In the genomic region with DNA sequence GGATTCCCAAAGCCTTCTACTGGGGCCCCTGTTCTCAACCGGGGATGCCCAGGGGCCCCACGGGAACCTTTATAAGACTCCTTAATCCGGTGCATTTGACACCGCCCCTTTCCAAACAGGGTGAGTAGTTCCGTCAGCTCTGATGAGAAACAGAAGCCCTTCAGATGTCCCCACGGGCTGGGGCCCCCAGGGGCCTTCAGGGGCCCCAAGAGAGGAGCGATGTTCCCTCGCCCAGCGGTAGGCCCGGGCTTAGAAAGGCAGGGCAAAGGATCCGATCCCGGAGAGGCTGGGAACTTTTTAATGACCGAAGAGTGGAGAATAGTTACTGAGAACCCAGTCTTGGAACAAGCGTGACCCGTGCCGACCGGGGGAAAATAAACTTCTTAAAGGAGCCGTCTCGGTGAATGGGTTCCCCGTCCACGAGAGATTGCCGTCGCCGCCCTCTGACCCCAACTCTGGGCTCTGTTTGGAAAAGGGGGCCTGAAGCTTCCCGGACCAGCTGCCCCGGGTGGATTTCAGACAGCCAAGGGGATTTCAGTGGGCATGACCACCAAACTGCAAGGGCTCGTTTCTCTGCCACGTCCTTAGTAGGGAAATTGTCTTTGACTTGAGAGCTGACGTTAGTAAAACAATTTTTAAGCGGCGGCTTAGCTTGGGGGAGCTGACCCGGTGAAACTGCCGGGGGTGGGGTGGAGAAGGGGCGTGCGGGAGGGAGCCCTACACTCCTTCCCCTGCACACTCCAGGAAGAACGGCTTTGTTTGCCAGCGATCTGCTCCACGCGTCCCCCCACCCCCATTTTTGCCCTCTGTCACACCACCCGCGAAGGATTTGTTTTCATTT, we compare ENCODE assay signal across 8 mouse cellular contexts. TPM values are rescaled to one million over a fixed set of nuclear protein-coding genes. Genes with fewer than 3 reads are reported as not detected.
A peak's percentile ranks its signal among the peaks of the same experiment; 100 is the strongest.
DNase-seq lines count a peak whose midpoint lies in the region; ATAC-seq lines count a peak whose summit lies in the region.

No protein-coding gene starts in this region.

- peaks cover 30% of the 10 kb centered on the region for H3K27me3 ChIP-seq in heart, embryonic 14.5 days (ENCODE audit: control insufficient read depth, insufficient read depth, low read length)
- peaks cover 42% of the 10 kb centered on the region for H3K27me3 ChIP-seq in kidney, embryonic 16.5 days (ENCODE audit: insufficient read depth, low read length)
- H3K27me3 ChIP-seq in midbrain, embryonic 15.5 days (replicated peaks): peaks cover 28% of the 10 kb centered on the region

- peak overlapping the region; percentile 87 for H3K4me2 ChIP-seq in heart, embryonic 14.5 days (ENCODE audit: low read length)
- peak overlapping the region; percentile 98 for H3K4me2 ChIP-seq in kidney, embryonic 16.5 days (replicated peaks; ENCODE audit: low read depth, low read length)
- peak overlapping the region; percentile 95 for H3K4me2 ChIP-seq in midbrain, embryonic 15.5 days

- H3K4me1 ChIP-seq in heart, embryonic 14.5 days (ENCODE audit: control insufficient read depth in 2 of 2, insufficient read depth in 2 of 2, low read length in 2 of 2): peaks cover 15 to 45% of the 10 kb centered on the region in 2 experiments; a peak in 3 of 4 replicates
- peaks cover 53% of the 10 kb centered on the region for H3K4me1 ChIP-seq in kidney, embryonic 16.5 days (ENCODE audit: insufficient read depth, low read length)
- H3K4me1 ChIP-seq in midbrain, embryonic 15.5 days: peaks cover 47% of the 10 kb centered on the region

- DNase-seq in cerebellum, adult 11 months: peak; percentile 20
- no peak for DNase-seq in cerebellum, postnatal 36 days
- DNase-seq in adrenal gland, postnatal 14 days: peak; percentile 39
- DNase-seq in thymus, postnatal 4 days: peak; percentile 42
- DNase-seq in Muller cell, postnatal 12 days (ENCODE audit: inconsistent ontology term): no peak

- no peak for ATAC-seq in heart, embryonic 14.5 days (ENCODE audit: insufficient number of reproducible peaks, insufficient read depth, low FRiP score, low read depth)
- ATAC-seq in kidney, embryonic 16.5 days (ENCODE audit: low FRiP score, low TSS enrichment): no peak
- no peak for ATAC-seq in midbrain, embryonic 15.5 days (replicated peaks)

- H3K27ac ChIP-seq in heart, embryonic 14.5 days (replicated peaks in 1 of 2; ENCODE audit: control insufficient read depth in 1 of 2, insufficient read depth in 1 of 2, low read depth in 2 of 2, low read length in 2 of 2): no peak overlapping the region
- no peak overlapping the region for H3K27ac ChIP-seq in kidney, embryonic 16.5 days (ENCODE audit: low read length)
- H3K27ac ChIP-seq in midbrain, embryonic 15.5 days: no peak overlapping the region

- peak overlapping the region in 1 of 2 experiments; percentile 53; a peak in 2 of 4 replicates for H3K4me3 ChIP-seq in heart, embryonic 14.5 days (ENCODE audit: control insufficient read depth in 1 of 2, insufficient read depth in 1 of 2, low read depth in 1 of 2, low read length in 2 of 2)
- peak overlapping the region; percentile 60 for H3K4me3 ChIP-seq in kidney, embryonic 16.5 days (ENCODE audit: low read length)
- H3K4me3 ChIP-seq in midbrain, embryonic 15.5 days: peak overlapping the region; percentile 47

- no peaks in the 10 kb centered on the region for H3K36me3 ChIP-seq in heart, embryonic 14.5 days (ENCODE audit: control insufficient read depth, insufficient read depth, low read length)
- no peaks in the 10 kb centered on the region for H3K36me3 ChIP-seq in kidney, embryonic 16.5 days (ENCODE audit: insufficient read depth, low read length)
- no peaks in the 10 kb centered on the region for H3K36me3 ChIP-seq in midbrain, embryonic 15.5 days (replicated peaks)

- H3K9me3 ChIP-seq in heart, embryonic 14.5 days (ENCODE audit: control insufficient read depth, low read length): no peaks in the 10 kb centered on the region
- H3K9me3 ChIP-seq in kidney, embryonic 16.5 days (ENCODE audit: low read length): no peaks in the 10 kb centered on the region
- H3K9me3 ChIP-seq in midbrain, embryonic 15.5 days: no peaks in the 10 kb centered on the region

- 1% methylated on average over 41 of the region's 41 CpGs for WGBS in heart, embryonic 14.5 days
- WGBS in kidney, embryonic 16.5 days: under 1% methylated on average over 41 of the region's 41 CpGs
- under 1% methylated on average over 41 of the region's 41 CpGs for WGBS in midbrain, embryonic 15.5 days

- H3K9ac ChIP-seq in heart, embryonic 14.5 days (ENCODE audit: low read length): no peak overlapping the region; the same call in 1 of the 2 replicates
- peak overlapping the region; percentile 70; the same call in 1 of the 2 replicates for H3K9ac ChIP-seq in kidney, embryonic 16.5 days (replicated peaks; ENCODE audit: low read length)
- peak overlapping the region; percentile 60; the same call in 1 of the 2 replicates for H3K9ac ChIP-seq in midbrain, embryonic 15.5 days

RNA-seq across cellular contexts. Expression of gene Cbx4, which starts 3.4 kb away (rescaled TPM):
- total RNA-seq in adrenal gland, postnatal 14 days (2021): 105 and 156 TPM in 2 replicates
- 6.5 and 9.2 TPM in 2 replicates for polyA plus RNA-seq in heart, embryonic 14.5 days (2014; fragmentation: Nextera tagmentation; extraction: Ambion mirVana)
- 9.9 and 10.9 TPM in 2 replicates for polyA plus RNA-seq in kidney, embryonic 16.5 days (2015; fragmentation: Nextera tagmentation; extraction: Ambion mirVana)
- polyA plus RNA-seq in midbrain, embryonic 15.5 days (2015; fragmentation: Nextera tagmentation; extraction: Ambion mirVana): 23.7 and 24.7 TPM in 2 replicates

RNA-seq across cellular contexts. Expression of gene Cbx8, which starts 48.7 kb away (rescaled TPM):
- total RNA-seq in adrenal gland, postnatal 14 days (2021): 13.1 and 16.7 TPM in 2 replicates
- polyA plus RNA-seq in heart, embryonic 14.5 days (2014; fragmentation: Nextera tagmentation; extraction: Ambion mirVana): 9.3 and 9.6 TPM in 2 replicates
- 8.2 and 8.5 TPM in 2 replicates for polyA plus RNA-seq in kidney, embryonic 16.5 days (2015; fragmentation: Nextera tagmentation; extraction: Ambion mirVana)
- 9.6 and 9.7 TPM in 2 replicates for polyA plus RNA-seq in midbrain, embryonic 15.5 days (2015; fragmentation: Nextera tagmentation; extraction: Ambion mirVana)

Comparison
In these comparisons a context has a peak if more than half of its experiments do, and no peak if none do; other contexts are left out.
1. DNase-seq: peak in cerebellum, adult 11 months (single experiment), adrenal gland, postnatal 14 days (single experiment) and thymus, postnatal 4 days (single experiment); none in cerebellum, postnatal 36 days (0 of 2) and Muller cell, postnatal 12 days (single experiment).
2. Peak in every context shown above with its lines, with median percentiles within 50 percentile points of each other: H3K4me2 ChIP-seq.